Mouse (Mus musculus): Measurements from ENCODE around the gene Plch2.

GRCm38 (mm10) chr4:155050116-155050515 lies 6.5 kb downstream of the Plch2 start:
- TF ChIP-seq CTCF (IDR thresholded peaks at IDR 0.05; ENCODE audit: extremely low read depth, insufficient read length, insufficient replicate concordance, low read depth, low read length) = no peak
- no peak for TF ChIP-seq POLR2A (IDR thresholded peaks at IDR 0.05; ENCODE audit: low read depth, low read length)
